In the genomic region with DNA sequence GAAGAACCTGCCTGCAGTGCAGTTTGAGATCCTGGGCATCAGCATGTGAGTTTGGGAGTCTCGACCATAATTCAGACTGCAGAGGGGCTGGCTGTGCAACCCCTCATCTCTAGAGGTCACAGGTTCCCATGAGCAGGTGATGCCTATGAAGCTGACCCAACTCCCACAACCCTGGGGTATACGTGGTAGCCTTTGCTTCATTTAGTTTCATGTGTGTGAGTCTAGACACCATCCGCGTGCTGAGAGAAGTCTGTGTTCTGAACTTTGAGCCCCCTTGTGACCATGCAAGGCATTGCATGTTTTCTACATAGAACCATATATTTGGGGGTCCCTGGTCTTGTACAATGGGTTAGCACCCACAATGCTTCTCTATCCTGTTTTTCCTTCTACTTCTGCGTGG, we compare ENCODE assay signal across 10 mouse cellular contexts. TPM values are rescaled to one million over a fixed set of nuclear protein-coding genes. Genes with fewer than 3 reads are reported as not detected.
DNase-seq lines count a peak whose midpoint lies in the region; ATAC-seq and TF ChIP-seq lines count a peak whose summit lies in the region.
"Had no signal": no experiment of that assay in that cellular context is flagged by ENCODE, and none has a peak within 500 bp of the region (broad histone marks: within the 10 kb centered on the region; RNA-seq: fewer than 3 reads in every experiment).

No protein-coding gene starts in this region.

- H3K79me2 ChIP-seq in CH12.LX (replicated peaks; ENCODE audit: control insufficient read depth, extremely low read depth, insufficient read depth, poor library complexity, severe bottlenecking): no peaks in the 10 kb centered on the region

- peak; percentile 19 to 58 for DNase-seq in heart, postnatal 14 days
- no peak for DNase-seq in heart, adult 9 months (ENCODE audit: low spot score in 2 of 2)
- DNase-seq in CH12.LX (ENCODE audit: extremely low read depth): peak; percentile 52
- DNase-seq in adrenal gland, postnatal 25 days: peak; percentile 17
- peak; percentile 50 for DNase-seq in hindbrain, embryonic 10.5 days (ENCODE audit: low spot score)
- peak; percentile 79 for DNase-seq in limb, embryonic 11.5 days (ENCODE audit: low spot score)
- DNase-seq in natural killer cell, adult 2 months (ENCODE audit: low spot score in 2 of 2): peak; percentile 29 to 52
- peak; percentile 50 for DNase-seq in yolk sac, embryonic 10.5 days (ENCODE audit: low spot score)

- in situ Hi-C loops in CH12.LX (cut with MboI; ENCODE audit: low pct_ligation_motif_present, low pct_unique_long_range_greater_than_20kb, low sequenced_read_pairs): loop anchor here (5.0 kb wide), 1 partner anchor 69 kb away; no protein-coding TSS in a partner anchor

- H3K4me1 ChIP-seq in CH12.LX (ENCODE audit: control insufficient read depth in 1 of 2, insufficient read depth in 2 of 2): peaks cover 0 to 18% of the 10 kb centered on the region in 2 experiments; a peak in 3 of 4 replicates
- peaks cover 10% of the 10 kb centered on the region for H3K4me1 ChIP-seq in hindbrain, embryonic 10.5 days (replicated peaks)
- peaks cover 8% of the 10 kb centered on the region for H3K4me1 ChIP-seq in limb, embryonic 11.5 days (ENCODE audit: control insufficient read depth, insufficient read depth, low read length)
- H3K4me1 ChIP-seq: liver, embryonic 15.5 days had no signal

- peaks cover 2% of the 10 kb centered on the region for H3K27me3 ChIP-seq in CH12.LX (replicated peaks)
- no peaks in the 10 kb centered on the region for H3K27me3 ChIP-seq in hindbrain, embryonic 10.5 days (ENCODE audit: insufficient read depth, poor library complexity, severe bottlenecking)
- H3K27me3 ChIP-seq in limb, embryonic 11.5 days (ENCODE audit: control insufficient read depth, insufficient read depth, low read length): no peaks in the 10 kb centered on the region
- H3K27me3 ChIP-seq: embryonic facial prominence, embryonic 15.5 days; liver, embryonic 15.5 days had no signal

- H3K4me3 ChIP-seq in CH12.LX (replicated peaks in 1 of 3; ENCODE audit: low read depth in 2 of 3, low read length in 2 of 3, poor library complexity in 1 of 3): no peak overlapping the region
- no peak overlapping the region for H3K4me3 ChIP-seq in hindbrain, embryonic 10.5 days
- no peak overlapping the region for H3K4me3 ChIP-seq in limb, embryonic 11.5 days (ENCODE audit: low read depth, low read length)
- H3K4me3 ChIP-seq: embryonic facial prominence, embryonic 15.5 days; liver, embryonic 15.5 days had no signal

- H3K36me3 ChIP-seq in CH12.LX (replicated peaks in 1 of 2; ENCODE audit: control insufficient read depth in 1 of 2, insufficient read depth in 1 of 2, low read length in 1 of 2): no peaks in the 10 kb centered on the region
- no peaks in the 10 kb centered on the region for H3K36me3 ChIP-seq in hindbrain, embryonic 10.5 days
- H3K36me3 ChIP-seq in limb, embryonic 11.5 days (ENCODE audit: control insufficient read depth, insufficient read depth, low read length): no peaks in the 10 kb centered on the region
- H3K36me3 ChIP-seq: embryonic facial prominence, embryonic 15.5 days; liver, embryonic 15.5 days had no signal

- no peak overlapping the region for H3K27ac ChIP-seq in CH12.LX (ENCODE audit: insufficient read depth, low read depth)
- H3K27ac ChIP-seq in hindbrain, embryonic 10.5 days: no peak overlapping the region
- H3K27ac ChIP-seq in limb, embryonic 11.5 days (replicated peaks; ENCODE audit: low read depth, low read length): peak overlapping the region; percentile 84
- H3K27ac ChIP-seq: embryonic facial prominence, embryonic 15.5 days; liver, embryonic 15.5 days had no signal

- H3K4me2 ChIP-seq in CH12.LX (ENCODE audit: insufficient read depth, low read depth, poor library complexity, severe bottlenecking): no peak overlapping the region; the same call in 1 of the 2 replicates
- no peak overlapping the region for H3K4me2 ChIP-seq in limb, embryonic 11.5 days (ENCODE audit: low read depth, severe bottlenecking)
- H3K4me2 ChIP-seq: embryonic facial prominence, embryonic 15.5 days; liver, embryonic 15.5 days had no signal

- peak; percentile 72 to 78; a peak in 3 of 4 replicates for TF ChIP-seq CTCF in CH12.LX (conservative IDR thresholded peaks at IDR 0.05 in 1 of 2, IDR thresholded peaks at IDR 0.05 in 1 of 2; ENCODE audit: low read depth in 2 of 2, low read length in 2 of 2)

- 39% methylated on average over 5 of the region's 5 CpGs for WGBS in hindbrain, embryonic 10.5 days
- 32% methylated on average over 5 of the region's 5 CpGs for WGBS in limb, embryonic 11.5 days

- dilution Hi-C loops in CH12.LX (cut with MboI; ENCODE audit: extremely low pct_ligation_motif_present, extremely low pct_unique_long_range_greater_than_20kb, low sequenced_read_pairs): no loop called here

- no peaks in the 10 kb centered on the region for H3K9me3 ChIP-seq in CH12.LX (replicated peaks; ENCODE audit: low read length)
- no peaks in the 10 kb centered on the region for H3K9me3 ChIP-seq in hindbrain, embryonic 10.5 days
- no peaks in the 10 kb centered on the region for H3K9me3 ChIP-seq in limb, embryonic 11.5 days (ENCODE audit: control insufficient read depth, low read length)
- H3K9me3 ChIP-seq: embryonic facial prominence, embryonic 15.5 days; liver, embryonic 15.5 days had no signal

- TF ChIP-seq EP300 in CH12.LX (IDR thresholded peaks at IDR 0.05; ENCODE audit: low read length): no peak

- peak; percentile 63 for TF ChIP-seq RAD21 in CH12.LX (IDR thresholded peaks at IDR 0.05; ENCODE audit: low read depth, low read length)

- ATAC-seq in limb, embryonic 11.5 days (ENCODE audit: insufficient number of reproducible peaks, low FRiP score, low TSS enrichment, low read depth): 0 out of 2 replicates have a peak, but pooled peaks have one; percentile 22

- no peak for TF ChIP-seq POLR2A in CH12.LX (IDR thresholded peaks at IDR 0.05; ENCODE audit: low read depth, low read length)

- intact Hi-C loops in heart, postnatal 14 days (cut with DNase I): loop anchor here (1.0 to 10.0 kb wide), 2 partner anchors 70 to 756 kb away; no protein-coding TSS in a partner anchor

- no peak overlapping the region for H3K9ac ChIP-seq in CH12.LX (ENCODE audit: insufficient read depth, low read depth)
- peak overlapping the region; percentile 32; the same call in 1 of the 2 replicates for H3K9ac ChIP-seq in limb, embryonic 11.5 days (ENCODE audit: low read length)
- H3K9ac ChIP-seq: embryonic facial prominence, embryonic 15.5 days; liver, embryonic 15.5 days had no signal

TF ChIP-seq in CH12.LX, 34 proteins besides CTCF, POLR2A, EP300 and RAD21:
- peak; percentile 78 for TF ChIP-seq MAX (IDR thresholded peaks at IDR 0.05; ENCODE audit: low read length)
- TF ChIP-seq RCOR1 (conservative IDR thresholded peaks at IDR 0.05; ENCODE audit: low read depth, low read length): no peak
- peak; percentile 89 for TF ChIP-seq SMC3 (IDR thresholded peaks at IDR 0.05; ENCODE audit: low read depth, low read length)
- peak; percentile 74 for TF ChIP-seq MYC (IDR thresholded peaks at IDR 0.05; ENCODE audit: low read depth, low read length)

RNA-seq across cellular contexts. Expression of gene Ccne1, which starts 23.9 kb away (rescaled TPM):
- 1 to 10 TPM; 1.2 to 1.9 TPM for total RNA-seq in heart, postnatal 14 days (2021)
- total RNA-seq in CH12.LX (2012; rRNA removed): 43.7 and 74.4 TPM in 2 replicates
- 70.0 and 77.8 TPM in 2 replicates for total RNA-seq in CH12.LX (2014; rRNA removed)
- polyA plus RNA-seq in CH12.LX (2012; ENCODE audit: insufficient read length, low read depth): 109 and 110 TPM in 2 replicates
- 4.3 and 8.5 TPM in 2 replicates for total RNA-seq in adrenal gland, postnatal 25 days (2021)
- 66.1 and 92.1 TPM in 2 replicates for polyA plus RNA-seq in hindbrain, embryonic 10.5 days (2016; fragmentation: Nextera tagmentation; extraction: Ambion mirVana)
- 121 and 131 TPM in 2 replicates for polyA plus RNA-seq in limb, embryonic 11.5 days (2014; fragmentation: Nextera tagmentation; extraction: Ambion mirVana)

RNA-seq across cellular contexts. Expression of gene 1600014C10Rik, which starts 51.8 kb away (rescaled TPM):
- total RNA-seq in heart, postnatal 14 days (2021): 10 to 100 TPM; 26.0 to 27.3 TPM
- 7.4 and 8.1 TPM in 2 replicates for total RNA-seq in CH12.LX (2012; rRNA removed)
- total RNA-seq in CH12.LX (2014; rRNA removed): 9.7 and 10.3 TPM in 2 replicates
- 9.4 and 10.6 TPM in 2 replicates for polyA plus RNA-seq in CH12.LX (2012; ENCODE audit: insufficient read length, low read depth)
- total RNA-seq in adrenal gland, postnatal 25 days (2021): 31.1 and 39.9 TPM in 2 replicates
- polyA plus RNA-seq in hindbrain, embryonic 10.5 days (2016; fragmentation: Nextera tagmentation; extraction: Ambion mirVana): 15.1 and 15.2 TPM in 2 replicates
- 14.0 and 14.4 TPM in 2 replicates for polyA plus RNA-seq in limb, embryonic 11.5 days (2014; fragmentation: Nextera tagmentation; extraction: Ambion mirVana)

Comparison
In these comparisons a context has a peak if more than half of its experiments do, and no peak if none do; other contexts are left out.
1. DNase-seq: peak in heart, postnatal 14 days (2 of 2), CH12.LX (single experiment), adrenal gland, postnatal 25 days (single experiment), hindbrain, embryonic 10.5 days (single experiment), limb, embryonic 11.5 days (single experiment), natural killer cell, adult 2 months (2 of 2) and yolk sac, embryonic 10.5 days (single experiment); none in heart, adult 9 months (0 of 2).